9 mouse cellular contexts compared by ENCODE assay signal in genomic region chr3:52643796-52644177, GRCm38 (mm10).
A peak's percentile ranks its signal among the peaks of the same experiment; 100 is the strongest.
DNase-seq lines count a peak whose midpoint lies in the region; ATAC-seq and TF ChIP-seq lines count a peak whose summit lies in the region.
"Had no signal": no experiment of that assay in that cellular context is flagged by ENCODE, and none has a peak within 500 bp of the region (broad histone marks: within the 10 kb centered on the region; RNA-seq: fewer than 3 reads in every experiment).

No protein-coding gene starts in this region.

- H3K9ac ChIP-seq in stomach, embryonic 14.5 days (replicated peaks; ENCODE audit: low read depth, low read length) = no peak overlapping the region
- H3K9ac ChIP-seq in stomach, postnatal 0 days (ENCODE audit: low read length) = no peak overlapping the region
- no peak overlapping the region for H3K9ac ChIP-seq in intestine, embryonic 16.5 days (ENCODE audit: low read depth, low read length)

- no peaks in the 10 kb centered on the region for H3K27me3 ChIP-seq in cerebellum, adult 2 months (ENCODE audit: control insufficient read depth, insufficient read depth, low read length)
- no peaks in the 10 kb centered on the region for H3K27me3 ChIP-seq in stomach, embryonic 14.5 days (ENCODE audit: control insufficient read depth, insufficient read depth, low read length)
- no peaks in the 10 kb centered on the region for H3K27me3 ChIP-seq in stomach, postnatal 0 days (ENCODE audit: control insufficient read depth, insufficient read depth, low read length)
- H3K27me3 ChIP-seq in intestine, embryonic 16.5 days (replicated peaks; ENCODE audit: control insufficient read depth, insufficient read depth, low read length) = no peaks in the 10 kb centered on the region

- no peak for ATAC-seq in stomach, embryonic 14.5 days (ENCODE audit: insufficient number of reproducible peaks, insufficient read depth, low FRiP score, low read depth)
- no peak for ATAC-seq in stomach, postnatal 0 days (ENCODE audit: low FRiP score, low TSS enrichment)
- no peak for ATAC-seq in intestine, embryonic 16.5 days

- no peak for DNase-seq in cerebellum, adult 2 months
- no peak for DNase-seq in cerebellum, postnatal 14 days
- DNase-seq in stomach, postnatal 0 days (ENCODE audit: low spot score) = no peak
- no peak for DNase-seq in retina, embryonic 14.5 days (ENCODE audit: low spot score)
- no peak for DNase-seq in layer of hippocampus, adult 11-12 months (ENCODE audit: low spot score)
- no peak for DNase-seq in layer of hippocampus, postnatal 25 days (ENCODE audit: extremely low spot score in 1 of 2, low spot score in 1 of 2)
- DNase-seq: right cerebral cortex, postnatal 25 days had no signal

- peaks cover 3% of the 10 kb centered on the region; the same call in 1 of the 2 replicates for H3K4me1 ChIP-seq in cerebellum, adult 2 months (ENCODE audit: control insufficient read depth, insufficient read depth, low read length)
- peaks cover 9% of the 10 kb centered on the region; the same call in 1 of the 2 replicates for H3K4me1 ChIP-seq in stomach, embryonic 14.5 days (ENCODE audit: control insufficient read depth, insufficient read depth, low read length)
- H3K4me1 ChIP-seq in stomach, postnatal 0 days (replicated peaks; ENCODE audit: control insufficient read depth, insufficient read depth) = peaks cover 5% of the 10 kb centered on the region; the same call in 1 of the 2 replicates
- peaks cover 5% of the 10 kb centered on the region; the same call in 1 of the 2 replicates for H3K4me1 ChIP-seq in intestine, embryonic 16.5 days (ENCODE audit: control insufficient read depth, insufficient read depth, low read length)

- 83% methylated on average over 10 of the region's 10 CpGs for WGBS in cerebellum, adult 2 months
- WGBS in stomach, embryonic 14.5 days = 73% methylated on average over 10 of the region's 10 CpGs
- 85% methylated on average over 10 of the region's 10 CpGs for WGBS in stomach, postnatal 0 days
- WGBS in intestine, embryonic 16.5 days = 76% methylated on average over 10 of the region's 10 CpGs

- no peaks in the 10 kb centered on the region for H3K9me3 ChIP-seq in stomach, embryonic 14.5 days (ENCODE audit: control insufficient read depth, low read depth, low read length)
- no peaks in the 10 kb centered on the region for H3K9me3 ChIP-seq in stomach, postnatal 0 days (ENCODE audit: control insufficient read depth, low read length)
- H3K9me3 ChIP-seq in intestine, embryonic 16.5 days (ENCODE audit: control insufficient read depth, low read length) = no peaks in the 10 kb centered on the region

- TF ChIP-seq CTCF in cerebellum, adult 2 months (IDR thresholded peaks at IDR 0.05; ENCODE audit: borderline replicate concordance, insufficient read depth, low read depth, low read length) = no peak
- no peak for TF ChIP-seq CTCF in stomach, postnatal 0 days (IDR thresholded peaks at IDR 0.05; ENCODE audit: low read depth)

- H3K4me3 ChIP-seq in cerebellum, adult 2 months (replicated peaks; ENCODE audit: insufficient read depth, low read depth, low read length) = no peak overlapping the region
- H3K4me3 ChIP-seq in stomach, embryonic 14.5 days (ENCODE audit: low read depth, low read length) = no peak overlapping the region
- no peak overlapping the region for H3K4me3 ChIP-seq in stomach, postnatal 0 days (ENCODE audit: low read depth, low read length)
- H3K4me3 ChIP-seq in intestine, embryonic 16.5 days (ENCODE audit: low read length) = no peak overlapping the region

- no peak for TF ChIP-seq POLR2A in cerebellum, adult 2 months (IDR thresholded peaks at IDR 0.05; ENCODE audit: borderline replicate concordance, insufficient read depth, low read length)

- no peak overlapping the region for H3K4me2 ChIP-seq in stomach, embryonic 14.5 days (replicated peaks; ENCODE audit: low read depth, low read length)
- no peak overlapping the region for H3K4me2 ChIP-seq in stomach, postnatal 0 days (replicated peaks; ENCODE audit: low read depth)
- H3K4me2 ChIP-seq in intestine, embryonic 16.5 days (ENCODE audit: low read depth, low read length) = no peak overlapping the region

- H3K27ac ChIP-seq in cerebellum, adult 2 months (ENCODE audit: insufficient read depth, low read length) = 0 out of 2 replicates have a peak overlapping the region, but pooled peaks have one; percentile 40
- peak overlapping the region; percentile 71; the same call in 1 of the 2 replicates for H3K27ac ChIP-seq in stomach, embryonic 14.5 days (ENCODE audit: low read length)
- H3K27ac ChIP-seq in stomach, postnatal 0 days (replicated peaks) = no peak overlapping the region
- H3K27ac ChIP-seq in intestine, embryonic 16.5 days (ENCODE audit: low read length) = 0 out of 2 replicates have a peak overlapping the region, but pooled peaks have one; percentile 6

- no peak for TF ChIP-seq EP300 in stomach, postnatal 0 days (optimal IDR thresholded peaks at IDR 0.05)

- no peaks in the 10 kb centered on the region for H3K36me3 ChIP-seq in stomach, embryonic 14.5 days (ENCODE audit: control insufficient read depth, insufficient read depth, low read length)
- no peaks in the 10 kb centered on the region for H3K36me3 ChIP-seq in stomach, postnatal 0 days (ENCODE audit: control insufficient read depth, insufficient read depth, low read length)
- no peaks in the 10 kb centered on the region for H3K36me3 ChIP-seq in intestine, embryonic 16.5 days (ENCODE audit: control insufficient read depth, insufficient read depth, low read length)
